Mouse (Mus musculus) heart, embryonic 13.5 days (tissue): ENCODE data around the gene Rnf44. TPM values are rescaled to one million over a fixed set of nuclear protein-coding genes. Genes with fewer than 3 reads are reported as not detected.
A peak's percentile ranks its signal among the peaks of the same experiment; 100 is the strongest.

ENCODE experiments used
- ATAC-seq: fragments of 200-750 bp; cut with Nextera tagmentation; 2 replicates; pipeline ENCODE4 v1.8.0; 2017; ENCODE audit warnings: moderate TSS enrichment; ENCODE audit not compliant: insufficient number of reproducible peaks, low FRiP score, low TSS enrichment; ENCODE audit errors: extremely low read depth
- H3K27ac ChIP-seq: fragments of 300-500 bp; sonication (generic); replicated peaks from 2 replicates; pipeline ENCODE4 v1.5.1; 2015; ENCODE audit warnings: moderate library complexity, mild to moderate bottlenecking, inconsistent platforms
- H3K27me3 ChIP-seq: fragments of 300-500 bp; sonication (generic); replicated peaks from 2 replicates; pipeline ENCODE4 v1.6.1; 2015; ENCODE audit warnings: mild to moderate bottlenecking, inconsistent platforms
- H3K36me3 ChIP-seq: fragments of 300-500 bp; sonication (generic); 2 replicates; pipeline ENCODE4 v1.6.1; 2015; ENCODE audit warnings: mild to moderate bottlenecking, inconsistent platforms
- H3K4me1 ChIP-seq: fragments of 300-500 bp; sonication (generic); 2 replicates; pipeline ENCODE4 v1.6.1; 2015; ENCODE audit warnings: inconsistent platforms
- H3K4me2 ChIP-seq: fragments of 300-500 bp; sonication (generic); 2 replicates; pipeline ENCODE4 v1.6.1; 2015; ENCODE audit warnings: inconsistent platforms, mild to moderate bottlenecking, moderate library complexity
- H3K4me3 ChIP-seq: fragments of 300-500 bp; sonication (generic); 2 replicates; pipeline ENCODE4 v1.5.1; 2015; ENCODE audit warnings: moderate library complexity, mild to moderate bottlenecking, inconsistent platforms
- H3K9ac ChIP-seq: fragments of 300-500 bp; sonication (generic); 2 replicates; pipeline ENCODE4 v1.6.1; 2015; ENCODE audit warnings: inconsistent platforms, mild to moderate bottlenecking, moderate library complexity
- H3K9me3 ChIP-seq: fragments of 300-500 bp; sonication (generic); 2 replicates; pipeline ENCODE4 v1.6.1; 2016; ENCODE audit warnings: inconsistent platforms
- WGBS: fragments of 180-500 bp; shearing (Covaris S2); methylation state at CpG from one replicate; pipeline ENCODE4 v1.1.7; 2015; ENCODE audit warnings: mixed read lengths; 5-methylcytosine and 5-hydroxymethylcytosine counted together
- polyA plus RNA-seq: library from polyadenylated mRNA; unstranded; fragments of >200 nt; fragmentation: Nextera tagmentation; extraction: Ambion mirVana; gene quantifications from 2 replicates; pipeline ENCODE4 v1.2.1, GENCODE M21; 2015

Rnf44 gene
- polyA plus RNA-seq, 1 experiment from 2014 or later = 53.2 TPM

DNA sequence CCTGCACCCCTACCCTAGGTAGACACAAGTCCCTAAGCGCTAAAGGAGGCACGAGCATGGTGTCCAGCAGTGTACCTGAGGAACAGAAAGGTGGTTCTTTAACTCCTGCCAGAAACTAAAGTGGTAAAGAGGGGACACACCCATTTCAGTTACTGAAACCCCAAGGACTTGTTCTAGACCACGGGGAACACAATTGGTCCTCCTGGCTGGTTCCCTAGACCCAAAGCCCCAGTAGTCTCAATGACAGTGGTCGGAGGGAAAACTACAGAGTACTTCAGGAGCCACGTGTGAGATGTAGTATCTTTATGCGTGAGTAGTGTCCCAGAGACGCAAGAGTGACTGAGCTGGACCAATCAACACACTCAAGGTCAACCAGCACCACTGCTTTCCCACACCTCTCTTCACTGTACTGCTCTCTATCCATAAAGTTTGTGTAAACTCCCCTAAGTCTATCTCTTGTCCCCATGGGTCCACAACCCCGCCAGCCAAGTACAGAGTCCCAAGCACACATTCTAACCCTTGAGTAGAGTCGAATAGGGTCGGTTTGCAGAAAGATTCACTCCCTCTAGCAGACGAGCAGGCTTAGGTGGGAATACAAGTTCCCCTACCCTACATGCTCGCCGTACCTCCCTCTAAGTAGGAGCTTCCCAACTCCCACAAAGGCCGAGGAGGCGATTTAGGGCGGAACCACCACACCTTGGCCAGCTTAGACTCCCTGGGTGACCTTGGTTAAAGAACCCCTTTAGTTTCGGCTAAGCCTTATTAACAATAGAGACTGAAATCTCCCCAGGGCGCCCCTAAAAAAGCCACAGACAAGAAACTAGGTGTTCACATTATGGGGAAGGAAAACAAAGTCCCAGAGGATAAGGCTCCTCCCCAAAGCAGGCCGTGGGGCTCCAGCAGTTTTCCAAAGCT is 7.3 kb downstream of the Rnf44 start:
- Histone ChIP-seq H3K27me3 (no peaks in the 10 kb centered on the region), H3K27ac (peak overlapping the region; percentile 93), H3K4me2 (peak overlapping the region; percentile 87), H3K4me3 (peak overlapping the region; percentile 93), H3K36me3 (peaks cover 34% of the 10 kb centered on the region), H3K9me3 (no peaks in the 10 kb centered on the region), H3K9ac (peak overlapping the region; percentile 92), H3K4me1 (peaks cover 58% of the 10 kb centered on the region)
- WGBS = 6% methylated on average over 19 of the region's 19 CpGs
- no peak for ATAC-seq

DNA sequence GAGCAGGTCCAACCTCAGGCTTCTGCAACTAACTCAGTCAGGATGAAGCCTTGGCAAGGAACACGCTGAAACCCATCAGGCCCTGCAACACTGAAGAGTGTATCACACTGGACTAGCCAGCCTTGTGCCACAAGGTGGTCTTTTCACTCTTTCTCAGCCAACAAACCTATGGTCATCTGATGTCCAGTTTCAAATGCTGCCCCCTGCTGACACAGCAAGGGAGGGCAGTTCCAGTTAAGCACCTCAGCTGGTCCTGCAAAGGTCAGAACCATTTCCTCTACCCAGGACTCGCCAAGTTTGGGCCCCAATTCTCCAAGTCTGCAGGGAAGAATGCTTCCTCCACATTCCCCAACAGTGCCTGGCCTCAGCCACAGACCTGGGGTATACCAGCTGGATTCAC is 8.5 kb downstream of the Rnf44 start:
- WGBS = 49% methylated on average over 2 of the region's 2 CpGs
- H3K4me3 ChIP-seq = peak overlapping the region; percentile 93
- H3K36me3 ChIP-seq = peaks cover 44% of the 10 kb centered on the region
- ATAC-seq = no peak
- H3K4me1 ChIP-seq = peaks cover 58% of the 10 kb centered on the region
- H3K9me3 ChIP-seq = no peaks in the 10 kb centered on the region
- H3K27me3 ChIP-seq = no peaks in the 10 kb centered on the region
- no peak overlapping the region for H3K27ac ChIP-seq
- H3K4me2 ChIP-seq = peak overlapping the region; percentile 87
- peak overlapping the region; percentile 92 for H3K9ac ChIP-seq

- H3K9ac ChIP-seq = peak overlapping the region; percentile 53
- H3K9me3 ChIP-seq = no peaks in the 10 kb centered on the region
- H3K27ac ChIP-seq = no peak overlapping the region
Measured at GRCm38 (mm10) chr13:54684140-54684896, 9.4 kb downstream of the Rnf44 start.

DNA sequence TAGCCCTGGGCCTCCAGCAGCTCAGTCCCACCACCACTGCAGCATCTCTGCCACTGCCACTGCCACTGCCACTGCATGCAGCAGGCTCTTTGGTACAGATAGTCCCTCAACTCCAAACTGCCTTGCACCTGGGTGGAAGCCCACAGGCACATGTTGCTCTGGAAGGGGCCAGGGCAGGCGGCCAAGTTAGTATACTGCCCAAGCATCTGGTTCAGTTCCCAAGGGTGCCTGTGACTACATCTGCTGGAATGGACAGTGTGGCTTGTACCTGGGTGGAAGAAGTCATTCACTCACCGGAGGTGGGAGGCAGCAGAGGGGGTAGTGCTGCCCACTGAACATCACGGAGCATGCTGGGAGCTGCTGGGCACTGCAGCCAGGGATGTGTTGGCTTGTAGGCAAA is 10.4 kb downstream of the Rnf44 start:
- Histone ChIP-seq H3K9me3 (no peaks in the 10 kb centered on the region), H3K9ac (no peak overlapping the region), H3K4me2 (no peak overlapping the region), H3K27ac (no peak overlapping the region), H3K36me3 (peaks cover 61% of the 10 kb centered on the region), H3K4me1 (peaks cover 43% of the 10 kb centered on the region), H3K27me3 (no peaks in the 10 kb centered on the region), H3K4me3 (no peak overlapping the region)
- no peak for ATAC-seq
- 91% methylated on average over 3 of the region's 3 CpGs for WGBS

More at GRCm38 (mm10) chr13:54684140-54684896, 9.4 kb downstream of the Rnf44 start:
- H3K4me1 ChIP-seq = peaks cover 53% of the 10 kb centered on the region
- no peaks in the 10 kb centered on the region for H3K27me3 ChIP-seq
- WGBS = 72% methylated on average over 3 of the region's 3 CpGs
- no peak for ATAC-seq
- no peak overlapping the region for H3K4me2 ChIP-seq
- no peak overlapping the region for H3K4me3 ChIP-seq
- H3K36me3 ChIP-seq = peaks cover 51% of the 10 kb centered on the region

- Histone ChIP-seq H3K4me1 (peaks cover 40% of the 10 kb centered on the region), H3K27ac (no peak overlapping the region), H3K27me3 (no peaks in the 10 kb centered on the region), H3K36me3 (peaks cover 61% of the 10 kb centered on the region), H3K9me3 (no peaks in the 10 kb centered on the region), H3K4me3 (no peak overlapping the region), H3K4me2 (0 out of 2 replicates have a peak overlapping the region, but pooled peaks have one; percentile 34), H3K9ac (no peak overlapping the region)
- WGBS = 71% methylated on average over 7 of the region's 8 CpGs
- no peak for ATAC-seq
Measured at GRCm38 (mm10) chr13:54681291-54681690, 12.4 kb downstream of the Rnf44 start.

GRCm38 (mm10) chr13:54680184-54680853 is 13.4 kb downstream of the Rnf44 start:
- no peak overlapping the region for H3K9ac ChIP-seq
- peaks cover 61% of the 10 kb centered on the region for H3K36me3 ChIP-seq
- ATAC-seq = no peak
- no peak overlapping the region; the same call in 1 of the 2 replicates for H3K27ac ChIP-seq
- WGBS = 70% methylated on average over 17 of the region's 17 CpGs
- H3K27me3 ChIP-seq = no peaks in the 10 kb centered on the region
- peaks cover 30% of the 10 kb centered on the region for H3K4me1 ChIP-seq
- H3K4me2 ChIP-seq = peak overlapping the region; percentile 34
- no peak overlapping the region; the same call in 1 of the 2 replicates for H3K4me3 ChIP-seq
- H3K9me3 ChIP-seq = no peaks in the 10 kb centered on the region

- Histone ChIP-seq H3K9ac (no peak overlapping the region), H3K27me3 (no peaks in the 10 kb centered on the region), H3K27ac (no peak overlapping the region), H3K36me3 (peaks cover 49% of the 10 kb centered on the region), H3K9me3 (no peaks in the 10 kb centered on the region), H3K4me1 (peaks cover 13% of the 10 kb centered on the region; the same call in 1 of the 2 replicates), H3K4me3 (no peak overlapping the region), H3K4me2 (no peak overlapping the region)
- WGBS = 66% methylated on average over 4 of the region's 4 CpGs
- no peak for ATAC-seq
Measured at GRCm38 (mm10) chr13:54678263-54678662, 15.4 kb downstream of the Rnf44 start.

- Histone ChIP-seq H3K27me3 (no peaks in the 10 kb centered on the region), H3K4me2 (no peak overlapping the region), H3K9ac (no peak overlapping the region), H3K9me3 (no peaks in the 10 kb centered on the region), H3K4me3 (no peak overlapping the region), H3K27ac (no peak overlapping the region), H3K4me1 (peaks cover 9% of the 10 kb centered on the region; the same call in 1 of the 2 replicates), H3K36me3 (peaks cover 26% of the 10 kb centered on the region)
- no peak for ATAC-seq
- 62% methylated on average over 11 of the region's 11 CpGs for WGBS
Measured at GRCm38 (mm10) chr13:54675895-54676590, 17.7 kb downstream of the Rnf44 start.

DNA sequence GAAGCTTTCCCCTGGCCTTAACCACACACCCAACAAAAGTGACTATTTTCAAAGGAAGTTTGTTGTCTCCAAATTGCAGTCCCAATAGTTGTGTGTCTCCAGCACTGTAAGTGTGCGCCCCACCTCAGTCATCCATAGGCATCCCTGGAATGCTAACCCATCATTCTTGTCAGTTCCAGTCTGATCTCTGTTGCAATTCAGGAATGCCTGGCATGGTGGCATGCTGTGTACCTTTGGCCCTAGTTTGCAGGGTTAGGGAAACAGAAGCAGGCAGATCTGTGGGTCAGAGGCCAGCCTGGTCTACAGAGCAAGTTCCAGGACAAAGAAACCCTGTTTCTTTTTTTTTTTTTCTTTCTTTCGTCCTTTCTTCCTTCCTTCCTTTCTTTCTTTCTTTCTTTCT is 23.2 kb downstream of the Rnf44 start:
- H3K9ac ChIP-seq = no peak overlapping the region
- peaks cover 33% of the 10 kb centered on the region for H3K36me3 ChIP-seq
- H3K4me1 ChIP-seq = no peaks in the 10 kb centered on the region
- H3K27ac ChIP-seq = no peak overlapping the region
- ATAC-seq = no peak
- H3K27me3 ChIP-seq = no peaks in the 10 kb centered on the region
- no peak overlapping the region for H3K4me3 ChIP-seq
- no peak overlapping the region for H3K4me2 ChIP-seq
- 50% methylated on average over 2 of the region's 2 CpGs for WGBS
- no peaks in the 10 kb centered on the region for H3K9me3 ChIP-seq

- H3K4me2 ChIP-seq = no peak overlapping the region
- ATAC-seq = no peak
- H3K9me3 ChIP-seq = no peaks in the 10 kb centered on the region
- H3K4me1 ChIP-seq = no peaks in the 10 kb centered on the region
- H3K27ac ChIP-seq = no peak overlapping the region
- no peak overlapping the region for H3K4me3 ChIP-seq
- WGBS = 93% methylated on average over 7 of the region's 7 CpGs
- H3K36me3 ChIP-seq = peaks cover 85% of the 10 kb centered on the region
- H3K27me3 ChIP-seq = no peaks in the 10 kb centered on the region
- no peak overlapping the region for H3K9ac ChIP-seq
Measured at GRCm38 (mm10) chr13:54665062-54665461, 28.6 kb downstream of the Rnf44 start.
